Mouse (Mus musculus): ENCODE measurements around the gene Sp1. TPM values are rescaled to one million over a fixed set of nuclear protein-coding genes. Genes with fewer than 3 reads are reported as not detected.

Sp1 gene
- polyA plus RNA-seq, 1 experiment from 2014 or later: 14.4 TPM

Other genes starting within 250 kb of the Sp1 start
- 47.0 and 55.3 TPM in 2 replicates for gene Zfp740, start 202.9 kb upstream of the Sp1 start, polyA plus RNA-seq (2014; fragmentation: Nextera tagmentation; extraction: Ambion mirVana)
- gene Csad, start 201.4 kb upstream of the Sp1 start, polyA plus RNA-seq (2014; fragmentation: Nextera tagmentation; extraction: Ambion mirVana): 52.3 and 53.6 TPM in 2 replicates
- gene Itgb7, start 174.2 kb upstream of the Sp1 start, polyA plus RNA-seq (2014; fragmentation: Nextera tagmentation; extraction: Ambion mirVana): 13.3 and 13.5 TPM in 2 replicates
- 16.4 and 17.1 TPM in 2 replicates for gene Rarg, start 148.6 kb upstream of the Sp1 start, polyA plus RNA-seq (2014; fragmentation: Nextera tagmentation; extraction: Ambion mirVana)
- 0.11 and 0.19 TPM in 2 replicates for gene Gm9918, start 135.6 kb upstream of the Sp1 start, polyA plus RNA-seq (2014; fragmentation: Nextera tagmentation; extraction: Ambion mirVana)
- gene Mfsd5, start 126.7 kb upstream of the Sp1 start, polyA plus RNA-seq (2014; fragmentation: Nextera tagmentation; extraction: Ambion mirVana): 65.3 and 67.1 TPM in 2 replicates
- 28.0 and 33.0 TPM in 2 replicates for gene Espl1, start 109.9 kb upstream of the Sp1 start, polyA plus RNA-seq (2014; fragmentation: Nextera tagmentation; extraction: Ambion mirVana)
- 450 and 456 TPM in 2 replicates for gene Pfdn5, start 80.0 kb upstream of the Sp1 start, polyA plus RNA-seq (2014; fragmentation: Nextera tagmentation; extraction: Ambion mirVana)
- gene Myg1, start 74.4 kb upstream of the Sp1 start, polyA plus RNA-seq (2014; fragmentation: Nextera tagmentation; extraction: Ambion mirVana): 104 and 120 TPM in 2 replicates
- gene Aaas, start 55.4 kb upstream of the Sp1 start, polyA plus RNA-seq (2014; fragmentation: Nextera tagmentation; extraction: Ambion mirVana): 64.1 and 71.2 TPM in 2 replicates
- gene Sp7, start 39.0 kb upstream of the Sp1 start, polyA plus RNA-seq (2014; fragmentation: Nextera tagmentation; extraction: Ambion mirVana): 1.2 and 1.3 TPM in 2 replicates
- 0.81 and 0.97 TPM in 2 replicates for gene Amhr2, start 39.2 kb downstream of the Sp1 start, polyA plus RNA-seq (2014; fragmentation: Nextera tagmentation; extraction: Ambion mirVana)
- gene Prr13, start 52.9 kb downstream of the Sp1 start, polyA plus RNA-seq (2014; fragmentation: Nextera tagmentation; extraction: Ambion mirVana): 132 and 141 TPM in 2 replicates
- 275 and 289 TPM in 2 replicates for gene Pcbp2, start 64.4 kb downstream of the Sp1 start, polyA plus RNA-seq (2014; fragmentation: Nextera tagmentation; extraction: Ambion mirVana)
- 3.4 TPM in 1 of 2 replicates, not detected in the other for gene Gm10337, start 97.6 kb downstream of the Sp1 start, polyA plus RNA-seq (2014; fragmentation: Nextera tagmentation; extraction: Ambion mirVana)
- 13.5 and 14.9 TPM in 2 replicates for gene Map3k12, start 110.9 kb downstream of the Sp1 start, polyA plus RNA-seq (2014; fragmentation: Nextera tagmentation; extraction: Ambion mirVana)
- 105 TPM in 2 replicates for gene Tarbp2, start 112.0 kb downstream of the Sp1 start, polyA plus RNA-seq (2014; fragmentation: Nextera tagmentation; extraction: Ambion mirVana)
- 1.5 and 2.2 TPM in 2 replicates for gene Npff, start 118.8 kb downstream of the Sp1 start, polyA plus RNA-seq (2014; fragmentation: Nextera tagmentation; extraction: Ambion mirVana)
- 0.43 TPM in 1 of 2 replicates, not detected in the other for gene Gm28047, start 218.9 kb downstream of the Sp1 start, polyA plus RNA-seq (2014; fragmentation: Nextera tagmentation; extraction: Ambion mirVana)
- 34.3 and 36.5 TPM in 2 replicates for gene Atf7, start 219.3 kb downstream of the Sp1 start, polyA plus RNA-seq (2014; fragmentation: Nextera tagmentation; extraction: Ambion mirVana)